In the genomic region with DNA sequence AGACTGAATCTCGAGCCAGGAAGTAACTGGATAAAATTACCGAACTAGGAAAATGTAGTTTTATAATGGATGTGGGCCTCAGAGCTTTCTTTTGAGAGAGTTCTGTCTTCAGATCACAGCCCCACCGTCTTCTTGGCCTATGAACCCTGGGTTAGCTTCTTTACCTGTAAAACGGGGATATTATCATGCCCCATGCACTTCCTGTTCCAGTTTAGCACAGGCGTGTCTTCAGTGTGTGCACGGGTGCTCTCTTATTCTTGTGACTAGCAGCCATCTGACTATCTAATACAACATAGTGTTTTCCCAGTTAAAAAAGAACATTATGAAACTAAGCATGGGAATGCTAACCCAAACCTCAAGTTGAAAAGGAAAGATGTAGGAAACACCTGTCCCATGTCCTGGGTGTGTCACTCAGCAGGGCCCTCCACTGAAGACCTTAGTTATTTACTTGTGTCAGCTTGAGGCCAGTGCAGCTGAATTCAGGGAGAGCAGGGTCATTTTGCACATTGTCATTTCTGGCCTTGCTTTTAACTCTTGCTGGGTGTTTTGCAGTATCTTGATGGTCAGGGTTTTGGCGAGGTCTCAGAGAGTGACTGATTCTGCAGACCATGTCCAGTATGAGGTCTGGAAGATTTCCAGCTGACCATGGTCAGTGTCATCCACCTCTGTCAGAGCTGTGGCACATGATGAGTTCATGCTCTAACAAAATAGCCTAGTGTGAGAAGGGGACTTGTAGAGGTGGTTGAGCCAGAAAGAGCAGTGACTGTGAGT, we compare ENCODE assay signal across 28 mouse cellular contexts. TPM values are rescaled to one million over a fixed set of nuclear protein-coding genes. Genes with fewer than 3 reads are reported as not detected.
DNase-seq lines count a peak whose midpoint lies in the region; ATAC-seq and TF ChIP-seq lines count a peak whose summit lies in the region.
"Had no signal": no experiment of that assay in that cellular context is flagged by ENCODE, and none has a peak within 500 bp of the region (broad histone marks: within the 10 kb centered on the region; RNA-seq: fewer than 3 reads in every experiment).

No protein-coding gene starts in this region.

- no peaks in the 10 kb centered on the region for H3K9me3 ChIP-seq in MEL (replicated peaks; ENCODE audit: insufficient read depth, low read length)
- H3K9me3 ChIP-seq in intestine, embryonic 16.5 days (ENCODE audit: control insufficient read depth, low read length) = no peaks in the 10 kb centered on the region
- H3K9me3 ChIP-seq in forebrain, postnatal 0 days (ENCODE audit: low read length) = no peaks in the 10 kb centered on the region
- H3K9me3 ChIP-seq: embryonic facial prominence, embryonic 12.5 days; heart, embryonic 13.5 days; midbrain, embryonic 10.5 days had no signal

- no peak for TF ChIP-seq RAD21 in MEL (IDR thresholded peaks at IDR 0.05; ENCODE audit: low read depth, low read length)

- no peak overlapping the region for H3K9ac ChIP-seq in MEL (ENCODE audit: control insufficient read depth, low read depth, low read length, poor library complexity, severe bottlenecking)
- H3K9ac ChIP-seq in intestine, embryonic 16.5 days (ENCODE audit: low read depth, low read length) = no peak overlapping the region
- H3K9ac ChIP-seq in forebrain, postnatal 0 days = no peak overlapping the region
- H3K9ac ChIP-seq: embryonic facial prominence, embryonic 12.5 days; heart, embryonic 13.5 days had no signal

- peak; percentile 38 to 52 for DNase-seq in adrenal gland, postnatal 36 days
- no peak for DNase-seq in adrenal gland, adult 18-20 months (ENCODE audit: low spot score in 2 of 2)
- peak; percentile 55 for DNase-seq in 3134 (ENCODE audit: extremely low read depth, insufficient read length, low spot score)
- no peak for DNase-seq in MEL (ENCODE audit: low read depth, low spot score)
- no peak for DNase-seq in T-cell, adult 2 months (ENCODE audit: low spot score)
- no peak for DNase-seq in forebrain, postnatal 0 days
- DNase-seq in cerebellum, postnatal 36 days = no peak
- DNase-seq: cerebellum, adult 18-20 months; cerebellum, postnatal 14 days; heart, postnatal 14 days; kidney, adult 8-10 months; kidney, postnatal 10 days; left cerebral cortex, postnatal 4 days; lung, adult 18-20 months; lung, postnatal 10 days; thymus, postnatal 25 days had no signal

- H3K79me2 ChIP-seq in MEL (ENCODE audit: control insufficient read depth, insufficient read depth, low read length, poor library complexity) = no peaks in the 10 kb centered on the region

- no peak overlapping the region for H3K4me2 ChIP-seq in intestine, embryonic 16.5 days (ENCODE audit: low read depth, low read length)
- H3K4me2 ChIP-seq in forebrain, postnatal 0 days (ENCODE audit: low read depth) = no peak overlapping the region
- H3K4me2 ChIP-seq: embryonic facial prominence, embryonic 12.5 days; heart, embryonic 13.5 days; liver, embryonic 11.5 days had no signal

- no peak for TF ChIP-seq EP300 in MEL (IDR thresholded peaks at IDR 0.05; ENCODE audit: low read depth in 1 of 2, low read length in 2 of 2)

- no peak for TF ChIP-seq POLR2A in MEL (IDR thresholded peaks at IDR 0.05; ENCODE audit: control insufficient read depth in 1 of 2, insufficient read depth in 1 of 2, low read depth in 1 of 2, low read length in 2 of 2, poor library complexity in 1 of 2)

- H3K4me3 ChIP-seq in MEL (ENCODE audit: control insufficient read depth in 1 of 2, insufficient read depth in 1 of 2, low read depth in 2 of 2, low read length in 2 of 2) = no peak overlapping the region
- no peak overlapping the region for H3K4me3 ChIP-seq in intestine, embryonic 16.5 days (ENCODE audit: low read length)
- H3K4me3 ChIP-seq in forebrain, postnatal 0 days (ENCODE audit: low read depth, low read length) = no peak overlapping the region
- H3K4me3 ChIP-seq: embryonic facial prominence, embryonic 12.5 days; heart, embryonic 13.5 days; left cerebral cortex, adult 2 months; midbrain, embryonic 10.5 days had no signal

- no peaks in the 10 kb centered on the region for H3K27me3 ChIP-seq in MEL (ENCODE audit: control insufficient read depth in 1 of 2, insufficient read depth in 2 of 2, low read length in 2 of 2)
- H3K27me3 ChIP-seq in intestine, embryonic 16.5 days (replicated peaks; ENCODE audit: control insufficient read depth, insufficient read depth, low read length) = no peaks in the 10 kb centered on the region
- H3K27me3 ChIP-seq in forebrain, postnatal 0 days (ENCODE audit: insufficient read depth, low read length) = no peaks in the 10 kb centered on the region
- H3K27me3 ChIP-seq: embryonic facial prominence, embryonic 12.5 days; heart, embryonic 13.5 days; Patski had no signal

- no peak overlapping the region for H3K27ac ChIP-seq in MEL (ENCODE audit: control insufficient read depth, low read depth, low read length)
- 0 out of 2 replicates have a peak overlapping the region, but pooled peaks have one; percentile 15 for H3K27ac ChIP-seq in intestine, embryonic 16.5 days (ENCODE audit: low read length)
- no peak overlapping the region for H3K27ac ChIP-seq in forebrain, postnatal 0 days (ENCODE audit: low read depth, low read length)
- H3K27ac ChIP-seq: embryonic facial prominence, embryonic 12.5 days; heart, embryonic 13.5 days; left cerebral cortex, adult 2 months; midbrain, embryonic 10.5 days had no signal

- TF ChIP-seq CTCF in MEL (IDR thresholded peaks at IDR 0.05 in 2 of 3, conservative IDR thresholded peaks at IDR 0.05 in 1 of 3; ENCODE audit: control insufficient read depth in 1 of 3, insufficient read depth in 1 of 3, low read depth in 2 of 3, low read length in 3 of 3, poor library complexity in 1 of 3, severe bottlenecking in 1 of 3) = no peak
- TF ChIP-seq CTCF in forebrain, postnatal 0 days (IDR thresholded peaks at IDR 0.05; ENCODE audit: low read depth) = no peak

- WGBS in intestine, embryonic 16.5 days = 63% methylated on average over 7 of the region's 7 CpGs
- WGBS in forebrain, postnatal 0 days = 89% methylated on average over 7 of the region's 7 CpGs

- H3K36me3 ChIP-seq in MEL (ENCODE audit: control insufficient read depth in 1 of 2, insufficient read depth in 2 of 2, low read length in 2 of 2) = peaks cover 0 to 17% of the 10 kb centered on the region in 2 experiments; a peak in 2 of 4 replicates
- no peaks in the 10 kb centered on the region; the same call in 1 of the 2 replicates for H3K36me3 ChIP-seq in intestine, embryonic 16.5 days (ENCODE audit: control insufficient read depth, insufficient read depth, low read length)
- no peaks in the 10 kb centered on the region for H3K36me3 ChIP-seq in forebrain, postnatal 0 days (ENCODE audit: insufficient read depth)

- H3K4me1 ChIP-seq in MEL (ENCODE audit: control insufficient read depth in 1 of 2, insufficient read depth in 2 of 2, low read length in 2 of 2) = peaks cover 9 to 11% of the 10 kb centered on the region in 2 experiments
- H3K4me1 ChIP-seq in intestine, embryonic 16.5 days (ENCODE audit: control insufficient read depth, insufficient read depth, low read length) = peaks cover 18% of the 10 kb centered on the region; the same call in 1 of the 2 replicates
- H3K4me1 ChIP-seq in forebrain, postnatal 0 days (ENCODE audit: insufficient read depth) = no peaks in the 10 kb centered on the region

- ATAC-seq in intestine, embryonic 16.5 days = peak; percentile 67
- no peak for ATAC-seq in forebrain, postnatal 0 days
- ATAC-seq: Patski had no signal

TF ChIP-seq in MEL, 35 proteins besides CTCF, POLR2A, EP300 and RAD21:
- TF ChIP-seq TCF12 (IDR thresholded peaks at IDR 0.05; ENCODE audit: low read depth, low read length) (no peak), ELF1 (IDR thresholded peaks at IDR 0.05; ENCODE audit: low read depth, low read length) (0 out of 2 replicates have a peak, but pooled peaks have one; percentile 12), MAX (IDR thresholded peaks at IDR 0.05; ENCODE audit: low read length) (no peak)
TF ChIP-seq in MEL: peak in this region for 1.

RNA-seq across cellular contexts. Expression of a gene that starts 12.5 kb away (rescaled TPM):
- total RNA-seq in adrenal gland, postnatal 36 days (2021) = not detected
- not detected for total RNA-seq in adrenal gland, adult 18-20 months (2021)
- total RNA-seq in MEL (2012; rRNA removed) = not detected in 2 replicates
- not detected for polyA plus RNA-seq in MEL (2012; ENCODE audit: insufficient read depth in 1 of 2, insufficient read length in 2 of 2, low read depth in 1 of 2, low replicate concordance in 2 of 2, missing spikeins in 1 of 2)
- 0.10 and 0.11 TPM in 2 replicates for polyA plus RNA-seq in intestine, embryonic 16.5 days (2015; fragmentation: Nextera tagmentation; extraction: Ambion mirVana)
- not detected in 2 replicates for total RNA-seq in forebrain, postnatal 0 days (2014; rRNA removed)
- not detected in 2 replicates for polyA plus RNA-seq in forebrain, postnatal 0 days (2015; fragmentation: Nextera tagmentation; extraction: Ambion mirVana)
- total RNA-seq: adrenal gland, postnatal 4 days; gastrocnemius, adult 18-20 months; heart, postnatal 14 days; layer of hippocampus, postnatal 10 days; left cerebral cortex, adult 2 months; left cerebral cortex, postnatal 4 days; midbrain, postnatal 0 days; neutrophil, adult 5-6 weeks had no signal
- polyA plus RNA-seq: midbrain, postnatal 0 days; Patski had no signal

RNA-seq across cellular contexts. Expression of a gene that starts 53.4 kb away (rescaled TPM):
- total RNA-seq in adrenal gland, postnatal 36 days (2021) = 100 to 1,000 TPM in 1 of 2 experiments, 10 to 100 TPM in 1; 97.4 to 115 TPM
- total RNA-seq in adrenal gland, adult 18-20 months (2021) = 10 to 100 TPM; 72.0 to 88.3 TPM
- total RNA-seq in MEL (2012; rRNA removed) = 12.2 and 13.8 TPM in 2 replicates
- polyA plus RNA-seq in MEL (2012; ENCODE audit: insufficient read depth in 1 of 2, insufficient read length in 2 of 2, low read depth in 1 of 2, low replicate concordance in 2 of 2, missing spikeins in 1 of 2) = 10 to 100 TPM in 1 of 2 experiments, not detected in 1; 14.6 TPM
- polyA plus RNA-seq in intestine, embryonic 16.5 days (2015; fragmentation: Nextera tagmentation; extraction: Ambion mirVana) = 31.8 and 33.3 TPM in 2 replicates
- 32.0 and 33.0 TPM in 2 replicates for total RNA-seq in forebrain, postnatal 0 days (2014; rRNA removed)
- polyA plus RNA-seq in forebrain, postnatal 0 days (2015; fragmentation: Nextera tagmentation; extraction: Ambion mirVana) = 15.6 and 23.8 TPM in 2 replicates

Comparison
In these comparisons a context has a peak if more than half of its experiments do, and no peak if none do; other contexts are left out.
1. DNase-seq: peak in adrenal gland, postnatal 36 days (2 of 2) and 3134 (single experiment); none in adrenal gland, adult 18-20 months (0 of 2), MEL (single experiment), T-cell, adult 2 months (single experiment), forebrain, postnatal 0 days (single experiment) and cerebellum, postnatal 36 days (0 of 2).